Mouse (Mus musculus) right cerebral cortex, adult 18-20 months (tissue): Measurements from ENCODE around the gene Tnfsf13.

Experiments used
- DNase-seq: peaks from one replicate; pipeline ENCODE4 v3.0.0; 2022; ENCODE audit warnings: mixed read lengths

The Tnfsf13 gene

GRCm38 (mm10) chr11:69645860-69646259 is 39.7 kb downstream of the Tnfsf13 start:
- no peak for DNase-seq

- no peak for DNase-seq
These were observed 50.1 kb downstream of the Tnfsf13 start for GRCm38 (mm10) chr11:69635471-69635870.

- no peak for DNase-seq
These were observed 52.3 kb downstream of the Tnfsf13 start for GRCm38 (mm10) chr11:69633128-69633866.
